Mouse (Mus musculus) intestine, embryonic 16.5 days (tissue): ENCODE data around the gene Pmf1. TPM values are rescaled to one million over a fixed set of nuclear protein-coding genes. Genes with fewer than 3 reads are reported as not detected.
A peak's percentile ranks its signal among the peaks of the same experiment; 100 is the strongest.

Experiments
- ATAC-seq: fragments of 200-750 bp; cut with Nextera tagmentation; 2 replicates; pipeline ENCODE4 v1.8.0; 2017; ENCODE audit warnings: moderate TSS enrichment, moderate library complexity
- H3K27ac ChIP-seq: fragments of 300-500 bp; sonication (generic); 2 replicates; pipeline ENCODE4 v1.5.1; 2014; ENCODE audit warnings: mild to moderate bottlenecking, low read length
- H3K27me3 ChIP-seq: fragments of 300-500 bp; sonication (generic); replicated peaks from 2 replicates; pipeline ENCODE4 v1.6.1; 2014; ENCODE audit warnings: low read length, control low read depth, mixed read lengths; ENCODE audit not compliant: control insufficient read depth, insufficient read depth
- H3K36me3 ChIP-seq: fragments of 300-500 bp; sonication (generic); 2 replicates; pipeline ENCODE4 v1.6.1; 2014; ENCODE audit warnings: low read length, control low read depth; ENCODE audit not compliant: control insufficient read depth, insufficient read depth
- H3K4me1 ChIP-seq: fragments of 300-500 bp; sonication (generic); 2 replicates; pipeline ENCODE4 v1.6.1; 2014; ENCODE audit warnings: low read length, control low read depth, mixed read lengths; ENCODE audit not compliant: control insufficient read depth, insufficient read depth
- H3K4me2 ChIP-seq: fragments of 300-500 bp; sonication (generic); 2 replicates; pipeline ENCODE4 v1.6.1; 2014; ENCODE audit warnings: low read depth, low read length, control low read depth
- H3K4me3 ChIP-seq: fragments of 300-500 bp; sonication (generic); 2 replicates; pipeline ENCODE4 v1.5.1; 2014; ENCODE audit warnings: mild to moderate bottlenecking, low read length
- H3K9ac ChIP-seq: fragments of 300-500 bp; sonication (generic); 2 replicates; pipeline ENCODE4 v1.6.1; 2014; ENCODE audit warnings: low read depth, low read length
- H3K9me3 ChIP-seq: fragments of 300-500 bp; sonication (generic); 2 replicates; pipeline ENCODE4 v1.6.1; 2016; ENCODE audit warnings: low read length, control low read depth; ENCODE audit not compliant: control insufficient read depth
- WGBS: fragments of 180-500 bp; shearing (Covaris S2); extraction: QIAGEN DNeasy Blood & Tissue Kit; methylation state at CpG from one replicate; pipeline ENCODE4 v1.1.7; 2014; 5-methylcytosine and 5-hydroxymethylcytosine counted together
- polyA plus RNA-seq: library from polyadenylated mRNA; unstranded; fragments of >200 nt; fragmentation: Nextera tagmentation; extraction: Ambion mirVana; gene quantifications from 2 replicates; pipeline ENCODE4 v1.2.1, GENCODE M21; 2015

Gene Pmf1
- polyA plus RNA-seq, 1 experiment from 2014 or later = 129 TPM

DNA sequence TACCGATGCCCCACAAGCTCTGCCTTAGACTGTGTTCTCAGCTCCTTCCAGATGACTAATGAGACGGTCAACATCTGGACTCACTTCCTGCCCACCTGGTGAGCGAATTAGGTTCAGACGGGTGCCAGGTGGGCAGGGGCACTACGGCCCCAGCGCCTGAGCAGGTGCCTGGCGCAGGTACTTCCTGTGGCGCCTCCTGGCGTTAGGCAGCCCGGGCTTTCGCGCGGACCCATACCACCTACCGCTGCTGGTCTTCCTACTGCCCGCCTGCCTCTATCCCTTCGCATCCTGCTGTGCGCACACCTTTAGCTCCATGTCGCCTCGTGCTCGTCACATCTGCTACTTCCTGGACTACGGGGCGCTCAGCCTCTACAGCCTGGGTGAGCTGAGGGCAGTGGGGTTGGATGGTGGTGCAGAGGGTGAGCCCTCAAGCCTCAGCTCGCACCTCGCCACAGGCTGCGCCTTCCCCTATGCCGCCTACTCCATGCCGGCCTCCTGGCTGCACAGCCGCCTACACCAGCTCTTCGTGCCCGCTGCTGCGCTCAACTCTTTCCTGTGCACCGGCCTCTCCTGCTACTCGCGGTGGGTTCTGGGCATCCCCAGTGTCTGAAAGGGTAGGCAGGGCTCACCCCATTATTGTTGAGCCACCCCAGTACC lies 44.3 kb downstream of the Pmf1 start:
- Histone ChIP-seq H3K27ac (no peak overlapping the region), H3K4me3 (no peak overlapping the region), H3K4me2 (no peak overlapping the region), H3K4me1 (peaks cover 14% of the 10 kb centered on the region), H3K36me3 (peaks cover 13% of the 10 kb centered on the region), H3K9ac (no peak overlapping the region), H3K27me3 (peaks cover 10% of the 10 kb centered on the region), H3K9me3 (peaks cover 7% of the 10 kb centered on the region; the same call in 1 of the 2 replicates)
- 42% methylated on average over 34 of the region's 34 CpGs for WGBS
- no peak for ATAC-seq

DNA sequence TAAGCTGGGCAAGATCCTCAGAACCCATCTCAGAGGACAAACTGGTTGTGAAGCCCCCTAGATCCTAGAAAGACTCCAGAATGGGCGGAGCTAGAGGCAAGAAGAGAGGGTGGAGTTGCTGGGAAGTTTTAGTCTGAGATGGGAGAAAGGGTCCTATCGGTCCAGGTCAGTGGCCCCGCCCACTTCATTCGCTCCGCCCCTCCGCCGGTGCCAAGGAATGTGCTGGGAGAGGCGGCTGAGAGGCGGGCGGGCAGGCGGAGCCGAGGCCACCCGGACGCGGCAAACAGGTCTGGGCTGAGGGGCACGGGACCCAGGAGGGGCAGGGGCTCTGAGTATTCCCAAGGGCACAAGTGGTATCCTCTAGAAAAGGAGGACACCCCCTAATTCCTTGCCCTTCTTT lies 45.8 kb downstream of the Pmf1 start, which contains the start of gene Paqr6:
Paqr6 (plus strand) TSS at position 248 of the 400 bp plus-strand sequence.
- Histone ChIP-seq H3K4me1 (peaks cover 14% of the 10 kb centered on the region), H3K27me3 (peaks cover 10% of the 10 kb centered on the region), H3K36me3 (peaks cover 19% of the 10 kb centered on the region), H3K27ac (no peak within 1 kb of the TSS; the same call in 1 of the 2 replicates), H3K4me3 (peak within 1 kb of the TSS; percentile 20), H3K4me2 (peak within 1 kb of the TSS; percentile 47), H3K9me3 (no peaks in the 10 kb centered on the region), H3K9ac (peak within 1 kb of the TSS; percentile 48; the same call in 1 of the 2 replicates)
- ATAC-seq = peak; percentile 41
- 6% methylated on average over 16 of the region's 16 CpGs for WGBS

DNA sequence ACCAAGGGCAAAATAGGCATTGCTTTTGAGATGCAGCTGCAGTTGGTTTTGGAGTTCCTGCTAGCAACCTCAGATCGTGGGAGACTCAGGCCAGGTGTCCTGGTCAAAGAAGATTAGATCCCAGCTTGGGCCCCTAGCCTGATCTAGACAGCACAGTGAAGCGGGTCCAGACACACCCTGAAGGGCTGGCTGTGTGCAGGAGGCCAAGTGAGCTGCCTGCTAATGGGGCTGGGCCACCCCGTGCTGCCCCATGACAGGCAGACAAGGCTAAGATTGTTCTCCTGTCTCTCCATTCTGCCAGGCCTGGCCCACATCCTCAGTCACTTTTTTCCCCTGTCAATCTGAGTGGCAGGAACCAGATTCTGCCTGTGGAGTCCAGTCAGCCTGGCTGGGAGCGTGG lies 46.4 kb downstream of the Pmf1 start:
- Histone ChIP-seq H3K4me2 (no peak overlapping the region), H3K36me3 (peaks cover 24% of the 10 kb centered on the region), H3K27ac (no peak overlapping the region; the same call in 1 of the 2 replicates), H3K27me3 (peaks cover 10% of the 10 kb centered on the region), H3K4me3 (no peak overlapping the region), H3K4me1 (peaks cover 14% of the 10 kb centered on the region), H3K9ac (no peak overlapping the region), H3K9me3 (no peaks in the 10 kb centered on the region)
- 60% methylated on average over 4 of the region's 4 CpGs for WGBS
- ATAC-seq = peak; percentile 71

DNA sequence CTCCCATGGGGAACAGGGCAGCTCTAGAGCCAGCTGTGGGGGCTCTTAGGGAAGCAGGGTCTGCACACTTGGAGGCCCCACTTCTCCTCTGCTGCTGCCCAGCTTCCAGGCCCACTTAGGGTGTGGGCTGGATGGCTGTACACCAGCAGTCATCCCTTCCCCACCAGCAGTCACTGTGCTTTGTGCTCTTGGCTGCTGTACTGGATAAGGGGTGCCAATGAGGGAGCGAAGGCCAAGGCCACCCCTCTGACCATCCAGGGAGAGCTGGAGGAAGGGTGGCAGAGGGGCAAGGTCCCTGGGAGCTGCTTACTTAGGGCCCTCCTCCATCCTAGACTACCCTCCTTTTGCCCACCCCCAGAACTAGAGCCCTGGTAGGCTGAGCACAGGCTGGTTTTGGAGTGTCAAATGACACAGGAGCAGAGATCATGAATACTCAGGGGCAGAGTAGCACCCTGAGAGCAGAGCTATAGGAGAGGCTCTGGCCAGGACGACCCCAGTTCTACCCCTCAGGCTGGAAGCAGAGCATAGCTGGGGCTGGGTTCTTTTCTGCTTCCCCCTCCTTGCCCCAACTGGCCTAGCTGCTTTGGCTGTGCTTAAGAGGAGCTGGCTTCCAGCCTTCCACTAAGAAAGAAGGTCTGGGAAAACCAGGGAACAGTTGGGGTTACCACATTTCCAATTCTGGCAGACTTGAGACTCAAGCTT lies 48.4 kb downstream of the Pmf1 start:
- Histone ChIP-seq H3K4me1 (peaks cover 14% of the 10 kb centered on the region), H3K9me3 (no peaks in the 10 kb centered on the region), H3K4me2 (no peak overlapping the region), H3K4me3 (no peak overlapping the region), H3K27ac (no peak overlapping the region), H3K36me3 (peaks cover 37% of the 10 kb centered on the region), H3K9ac (no peak overlapping the region), H3K27me3 (peaks cover 10% of the 10 kb centered on the region)
- no peak for ATAC-seq
- WGBS = 93% methylated on average over 2 of the region's 2 CpGs

DNA sequence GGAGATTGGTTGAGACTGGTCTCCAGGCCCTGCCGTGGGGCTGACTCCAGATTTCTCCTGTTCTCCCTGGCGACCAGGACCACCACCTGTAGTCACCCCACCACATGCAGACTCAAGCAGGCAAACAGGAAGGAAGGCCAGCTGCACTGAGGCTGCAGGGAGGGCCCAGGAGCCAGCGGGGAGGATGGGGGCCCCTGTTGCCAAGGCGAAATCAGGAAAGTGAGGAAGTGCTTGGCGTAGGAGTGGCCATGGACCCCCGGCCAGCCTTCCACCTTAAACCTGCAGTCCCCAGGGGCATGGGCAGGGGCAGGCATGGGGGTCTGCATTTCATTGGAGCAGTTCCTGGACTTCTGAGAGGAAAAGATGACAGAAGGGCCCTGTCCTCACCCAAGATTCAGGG lies 49.0 kb downstream of the Pmf1 start:
- Histone ChIP-seq H3K9ac (no peak overlapping the region), H3K9me3 (no peaks in the 10 kb centered on the region), H3K4me2 (no peak overlapping the region), H3K4me1 (peaks cover 14% of the 10 kb centered on the region), H3K27me3 (peaks cover 7% of the 10 kb centered on the region), H3K36me3 (peaks cover 41% of the 10 kb centered on the region), H3K4me3 (no peak overlapping the region), H3K27ac (no peak overlapping the region)
- ATAC-seq = no peak
- WGBS = 74% methylated on average over 6 of the region's 6 CpGs

DNA sequence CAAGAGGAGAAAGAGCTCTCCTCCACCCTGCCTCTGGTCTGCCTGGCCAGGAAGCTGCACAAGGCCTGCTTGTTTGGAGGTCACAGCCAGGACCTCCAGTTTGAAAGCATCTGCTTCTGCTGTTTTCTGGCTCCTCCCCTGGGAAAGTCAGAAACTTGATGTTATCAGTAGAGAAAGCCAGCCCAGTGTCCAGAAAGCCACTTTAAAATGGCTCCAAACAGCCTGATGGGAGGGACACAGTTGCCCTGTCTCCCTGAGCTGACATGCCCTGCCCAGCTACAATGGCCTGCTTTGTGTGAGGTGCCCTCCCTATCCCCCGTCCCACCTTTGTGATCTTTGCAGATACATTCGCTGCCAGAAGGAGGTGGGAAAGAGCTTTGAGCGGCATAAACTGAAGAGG lies 50.1 kb downstream of the Pmf1 start:
- ATAC-seq = no peak
- H3K4me1 ChIP-seq = peaks cover 14% of the 10 kb centered on the region
- peaks cover 46% of the 10 kb centered on the region for H3K36me3 ChIP-seq
- no peak overlapping the region for H3K9ac ChIP-seq
- no peaks in the 10 kb centered on the region for H3K9me3 ChIP-seq
- H3K4me2 ChIP-seq = no peak overlapping the region
- whole genome bisulfite sequencing = 56% methylated on average over 3 of the region's 3 CpGs
- no peak overlapping the region for H3K4me3 ChIP-seq
- H3K27me3 ChIP-seq = no peaks in the 10 kb centered on the region
- H3K27ac ChIP-seq = no peak overlapping the region

DNA sequence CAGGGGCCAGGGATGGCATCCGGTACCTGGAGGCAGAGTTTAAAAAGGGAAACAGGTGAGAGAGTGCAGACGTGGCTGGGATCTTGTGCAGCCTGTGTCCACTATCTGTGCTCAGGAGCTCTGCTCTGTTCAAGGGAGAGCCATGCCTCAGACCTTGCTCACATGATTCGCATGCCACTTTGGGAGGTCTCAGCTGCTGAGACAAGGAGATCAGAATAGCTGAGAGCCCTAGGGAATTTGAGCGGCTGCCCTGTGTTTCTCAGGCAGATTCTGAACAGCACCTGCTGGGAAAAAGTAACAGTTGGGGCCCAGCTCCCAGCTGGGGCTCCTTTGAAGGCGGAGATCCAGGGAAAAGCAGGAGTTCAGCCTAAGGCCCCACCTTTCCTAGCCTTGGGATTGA lies 50.5 kb downstream of the Pmf1 start:
- Histone ChIP-seq H3K9me3 (no peaks in the 10 kb centered on the region), H3K9ac (no peak overlapping the region), H3K36me3 (peaks cover 48% of the 10 kb centered on the region), H3K4me2 (no peak overlapping the region), H3K4me3 (no peak overlapping the region), H3K4me1 (peaks cover 10% of the 10 kb centered on the region), H3K27me3 (no peaks in the 10 kb centered on the region), H3K27ac (no peak overlapping the region)
- ATAC-seq = no peak
- 77% methylated on average over 5 of the region's 5 CpGs for WGBS

DNA sequence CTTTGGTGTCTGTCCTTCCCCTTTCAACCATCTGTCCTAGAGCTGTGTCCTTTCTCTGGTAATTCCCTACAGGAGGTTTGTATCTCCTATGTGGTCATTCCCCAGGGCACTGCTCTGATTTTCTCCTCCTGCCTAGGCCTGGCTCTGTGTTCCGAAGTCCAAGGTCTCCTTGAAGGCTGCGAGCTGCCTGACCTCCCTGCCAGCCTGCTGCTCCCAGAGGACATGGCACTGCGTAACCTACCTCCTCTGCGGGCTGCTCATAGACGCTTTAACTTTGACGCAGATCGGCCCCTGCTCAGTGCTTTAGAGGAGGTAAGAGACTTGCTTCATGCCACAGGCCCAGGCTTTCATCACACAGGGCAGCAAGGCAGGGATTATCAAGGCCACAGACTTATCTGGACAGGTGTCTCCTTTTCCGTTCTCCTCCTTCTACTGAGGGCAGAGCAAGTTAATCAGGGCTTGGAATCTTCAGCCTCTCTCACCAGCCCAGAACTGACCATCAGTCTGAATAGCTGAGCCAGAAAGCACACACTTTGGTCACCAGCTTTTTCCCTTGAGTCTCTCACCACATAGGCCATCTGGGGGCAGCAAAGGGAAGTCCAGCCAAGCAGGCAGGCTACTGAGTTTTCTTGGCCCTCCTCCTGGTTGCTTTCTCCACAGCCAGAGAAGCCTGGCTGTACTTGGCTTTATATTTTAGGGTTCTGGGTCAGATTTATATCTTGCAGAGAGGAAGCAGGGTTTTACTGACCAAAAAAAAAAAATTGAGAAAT lies 55.5 kb downstream of the Pmf1 start:
- Histone ChIP-seq H3K4me2 (no peak overlapping the region), H3K27ac (no peak overlapping the region), H3K36me3 (peaks cover 58% of the 10 kb centered on the region), H3K4me1 (no peaks in the 10 kb centered on the region), H3K9me3 (no peaks in the 10 kb centered on the region), H3K27me3 (no peaks in the 10 kb centered on the region), H3K4me3 (no peak overlapping the region), H3K9ac (no peak overlapping the region)
- ATAC-seq = no peak
- 93% methylated on average over 8 of the region's 8 CpGs for WGBS

DNA sequence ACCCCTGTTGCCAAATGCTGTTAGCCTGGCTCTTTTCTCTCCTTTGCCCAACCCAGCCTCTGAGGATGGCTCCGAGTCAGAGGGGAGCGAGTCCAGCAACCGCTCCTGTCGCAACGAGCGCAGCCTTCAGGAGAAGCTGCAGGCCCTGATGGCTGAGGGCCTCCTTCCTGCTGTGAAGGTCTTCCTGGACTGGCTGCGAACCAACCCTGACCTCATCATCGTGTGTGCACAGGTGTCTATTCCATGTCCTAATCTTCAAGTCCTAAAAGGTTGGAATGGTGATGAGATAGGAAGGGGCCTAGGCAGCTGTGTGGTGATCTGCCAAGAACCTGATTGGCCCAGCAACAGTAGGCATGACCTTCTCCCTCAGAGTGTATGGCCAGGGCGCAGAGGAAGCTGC lies 57.2 kb downstream of the Pmf1 start:
- Histone ChIP-seq H3K27ac (no peak overlapping the region), H3K9ac (no peak overlapping the region), H3K9me3 (no peaks in the 10 kb centered on the region), H3K4me2 (no peak overlapping the region), H3K27me3 (no peaks in the 10 kb centered on the region), H3K36me3 (peaks cover 52% of the 10 kb centered on the region), H3K4me1 (no peaks in the 10 kb centered on the region), H3K4me3 (no peak overlapping the region)
- ATAC-seq = no peak
- WGBS = 91% methylated on average over 9 of the region's 9 CpGs
